Mouse (Mus musculus) midbrain, embryonic 15.5 days (tissue): ENCODE measurements at regions not wholly inside any gene's neighbourhood (a gene's known extent, or its start where the extent isn't known, plus 50 kb on each side); places are given as distances from the start of the nearest gene placed in this dataset.
A peak's percentile ranks its signal among the peaks of the same experiment; 100 is the strongest.

Source experiments
- ATAC-seq: fragments of 200-750 bp; cut with Nextera tagmentation; replicated peaks from 2 replicates; pipeline ENCODE4 v1.8.0; 2017; ENCODE audit warnings: moderate TSS enrichment
- H3K27ac ChIP-seq: fragments of 300-500 bp; sonication (generic); 2 replicates; pipeline ENCODE4 v1.5.1; 2015; ENCODE audit warnings: mild to moderate bottlenecking, inconsistent platforms
- H3K27me3 ChIP-seq: fragments of 300-500 bp; sonication (generic); replicated peaks from 2 replicates; pipeline ENCODE4 v1.6.1; 2015; ENCODE audit warnings: inconsistent platforms
- H3K36me3 ChIP-seq: fragments of 300-500 bp; sonication (generic); replicated peaks from 2 replicates; pipeline ENCODE4 v1.6.1; 2015; ENCODE audit warnings: inconsistent platforms
- H3K4me1 ChIP-seq: fragments of 300-500 bp; sonication (generic); 2 replicates; pipeline ENCODE4 v1.6.1; 2015; ENCODE audit warnings: inconsistent platforms
- H3K4me2 ChIP-seq: fragments of 300-500 bp; sonication (generic); 2 replicates; pipeline ENCODE4 v1.6.1; 2015; ENCODE audit warnings: inconsistent platforms, mild to moderate bottlenecking, moderate library complexity
- H3K4me3 ChIP-seq: fragments of 300-500 bp; sonication (generic); 2 replicates; pipeline ENCODE4 v1.5.1; 2015; ENCODE audit warnings: mild to moderate bottlenecking, inconsistent platforms
- H3K9ac ChIP-seq: fragments of 300-500 bp; sonication (generic); 2 replicates; pipeline ENCODE4 v1.6.1; 2015; ENCODE audit warnings: mild to moderate bottlenecking, inconsistent platforms
- H3K9me3 ChIP-seq: fragments of 300-500 bp; sonication (generic); 2 replicates; pipeline ENCODE4 v1.6.1; 2016; ENCODE audit warnings: inconsistent platforms
- WGBS: fragments of 180-500 bp; shearing (Covaris S2); methylation state at CpG from one replicate; pipeline ENCODE4 v1.1.7; 2015; ENCODE audit warnings: mixed read lengths; 5-methylcytosine and 5-hydroxymethylcytosine counted together

- H3K4me1 ChIP-seq = peaks cover 13% of the 10 kb centered on the region
- no peaks in the 10 kb centered on the region for H3K36me3 ChIP-seq
- no peak for ATAC-seq
- WGBS = 30% methylated on average over 4 of the region's 4 CpGs
- H3K27ac ChIP-seq = no peak overlapping the region
- no peak overlapping the region for H3K4me3 ChIP-seq
- no peaks in the 10 kb centered on the region for H3K9me3 ChIP-seq
- no peak overlapping the region for H3K9ac ChIP-seq
- H3K4me2 ChIP-seq = 0 out of 2 replicates have a peak overlapping the region, but pooled peaks have one; percentile 1
- H3K27me3 ChIP-seq = peaks cover 10% of the 10 kb centered on the region; the same call in 1 of the 2 replicates
Measured at GRCm38 (mm10) chr2:72619446-72619845, 143.5 kb downstream of the Cdca7 start.

GRCm38 (mm10) chr2:72620182-72620652, 144.3 kb downstream of the Cdca7 start:
- H3K36me3 ChIP-seq = no peaks in the 10 kb centered on the region
- no peak for ATAC-seq
- H3K27ac ChIP-seq = no peak overlapping the region
- peaks cover 10% of the 10 kb centered on the region; the same call in 1 of the 2 replicates for H3K27me3 ChIP-seq
- peaks cover 13% of the 10 kb centered on the region for H3K4me1 ChIP-seq
- peak overlapping the region; percentile 11; the same call in 1 of the 2 replicates for H3K4me3 ChIP-seq
- 0% methylated on average over 9 of the region's 9 CpGs for WGBS
- H3K9me3 ChIP-seq = no peaks in the 10 kb centered on the region
- no peak overlapping the region for H3K9ac ChIP-seq
- peak overlapping the region; percentile 30 for H3K4me2 ChIP-seq

- no peak overlapping the region for H3K27ac ChIP-seq
- H3K9ac ChIP-seq = no peak overlapping the region
- H3K4me3 ChIP-seq = no peak overlapping the region
- no peak overlapping the region for H3K4me2 ChIP-seq
- WGBS = 44% methylated on average over 3 of the region's 3 CpGs
- peaks cover 14% of the 10 kb centered on the region; the same call in 1 of the 2 replicates for H3K4me1 ChIP-seq
- H3K27me3 ChIP-seq = 0 out of 2 replicates have a peak, but pooled peaks cover 3% of the 10 kb centered on the region
- no peaks in the 10 kb centered on the region for H3K36me3 ChIP-seq
- ATAC-seq = no peak
- H3K9me3 ChIP-seq = no peaks in the 10 kb centered on the region
Measured at GRCm38 (mm10) chr2:72627915-72628314, 152.0 kb downstream of the Cdca7 start.

- Histone ChIP-seq H3K36me3 (no peaks in the 10 kb centered on the region), H3K4me1 (peaks cover 14% of the 10 kb centered on the region; the same call in 1 of the 2 replicates), H3K4me3 (no peak overlapping the region), H3K9me3 (no peaks in the 10 kb centered on the region), H3K27me3 (0 out of 2 replicates have a peak, but pooled peaks cover 3% of the 10 kb centered on the region), H3K4me2 (no peak overlapping the region), H3K27ac (no peak overlapping the region), H3K9ac (no peak overlapping the region)
- ATAC-seq = no peak
- 42% methylated on average over 16 of the region's 16 CpGs for WGBS
Measured at GRCm38 (mm10) chr2:72628626-72629470, 152.9 kb downstream of the Cdca7 start.

- ATAC-seq = no peak
- WGBS = 59% methylated on average over 14 of the region's 14 CpGs
- no peak overlapping the region for H3K27ac ChIP-seq
Measured at GRCm38 (mm10) chr2:72629691-72630461, 153.9 kb downstream of the Cdca7 start.

GRCm38 (mm10) chr2:72637881-72638620, 162.1 kb downstream of the Cdca7 start:
- 40% methylated on average over 9 of the region's 9 CpGs for WGBS
- no peaks in the 10 kb centered on the region for H3K9me3 ChIP-seq
- no peak overlapping the region for H3K9ac ChIP-seq
- no peak overlapping the region for H3K4me3 ChIP-seq
- 0 out of 2 replicates have a peak, but pooled peaks cover 4% of the 10 kb centered on the region for H3K27me3 ChIP-seq
- H3K36me3 ChIP-seq = no peaks in the 10 kb centered on the region
- H3K27ac ChIP-seq = no peak overlapping the region
- no peak overlapping the region for H3K4me2 ChIP-seq
- no peak for ATAC-seq
- peaks cover 11% of the 10 kb centered on the region for H3K4me1 ChIP-seq

More at GRCm38 (mm10) chr2:72629691-72630461, 153.9 kb downstream of the Cdca7 start:
- Histone ChIP-seq H3K4me3 (no peak overlapping the region), H3K27me3 (0 out of 2 replicates have a peak, but pooled peaks cover 3% of the 10 kb centered on the region), H3K4me1 (peaks cover 14% of the 10 kb centered on the region; the same call in 1 of the 2 replicates), H3K4me2 (no peak overlapping the region), H3K36me3 (no peaks in the 10 kb centered on the region), H3K9ac (no peak overlapping the region), H3K9me3 (no peaks in the 10 kb centered on the region)

- no peaks in the 10 kb centered on the region for H3K36me3 ChIP-seq
- H3K27me3 ChIP-seq = 0 out of 2 replicates have a peak, but pooled peaks cover 4% of the 10 kb centered on the region
- WGBS = 56% methylated on average over 4 of the region's 4 CpGs
- no peak overlapping the region for H3K9ac ChIP-seq
- no peak for ATAC-seq
- no peak overlapping the region for H3K4me2 ChIP-seq
- no peaks in the 10 kb centered on the region for H3K9me3 ChIP-seq
- H3K27ac ChIP-seq = no peak overlapping the region
- no peak overlapping the region for H3K4me3 ChIP-seq
- peaks cover 11% of the 10 kb centered on the region for H3K4me1 ChIP-seq
Measured at GRCm38 (mm10) chr2:72639022-72639421, 163.1 kb downstream of the Cdca7 start.

- no peaks in the 10 kb centered on the region for H3K27me3 ChIP-seq
- no peak for ATAC-seq
- no peaks in the 10 kb centered on the region for H3K9me3 ChIP-seq
- no peaks in the 10 kb centered on the region for H3K36me3 ChIP-seq
- H3K4me3 ChIP-seq = no peak overlapping the region
- H3K4me1 ChIP-seq = peaks cover 11% of the 10 kb centered on the region
- no peak overlapping the region for H3K4me2 ChIP-seq
- no peak overlapping the region for H3K27ac ChIP-seq
- H3K9ac ChIP-seq = no peak overlapping the region
Measured at GRCm38 (mm10) chr2:72641228-72641627, 165.3 kb downstream of the Cdca7 start.

- no peak overlapping the region for H3K27ac ChIP-seq
- ATAC-seq = no peak
- no peak overlapping the region for H3K9ac ChIP-seq
- no peaks in the 10 kb centered on the region for H3K36me3 ChIP-seq
- no peaks in the 10 kb centered on the region for H3K9me3 ChIP-seq
- H3K4me1 ChIP-seq = 0 out of 2 replicates have a peak, but pooled peaks cover 1% of the 10 kb centered on the region
- H3K27me3 ChIP-seq = no peaks in the 10 kb centered on the region
- H3K4me2 ChIP-seq = no peak overlapping the region
- H3K4me3 ChIP-seq = no peak overlapping the region
- WGBS = 88% methylated on average over 10 of the region's 10 CpGs
Measured at GRCm38 (mm10) chr2:72644151-72644843, 168.3 kb downstream of the Cdca7 start.

- H3K9ac ChIP-seq = no peak overlapping the region
- no peaks in the 10 kb centered on the region; the same call in 1 of the 2 replicates for H3K27me3 ChIP-seq
- H3K36me3 ChIP-seq = no peaks in the 10 kb centered on the region
- no peak overlapping the region for H3K4me2 ChIP-seq
- no peaks in the 10 kb centered on the region for H3K4me1 ChIP-seq
- H3K9me3 ChIP-seq = no peaks in the 10 kb centered on the region
- no peak for ATAC-seq
- 69% methylated on average over 5 of the region's 5 CpGs for WGBS
- H3K4me3 ChIP-seq = no peak overlapping the region
- no peak overlapping the region for H3K27ac ChIP-seq
Measured at GRCm38 (mm10) chr2:72647642-72648041, 171.7 kb downstream of the Cdca7 start.

GRCm38 (mm10) chr2:72648294-72648693, 172.3 kb downstream of the Cdca7 start:
- Histone ChIP-seq H3K4me1 (no peaks in the 10 kb centered on the region), H3K4me3 (no peak overlapping the region), H3K9me3 (no peaks in the 10 kb centered on the region), H3K27ac (no peak overlapping the region), H3K27me3 (no peaks in the 10 kb centered on the region; the same call in 1 of the 2 replicates), H3K36me3 (no peaks in the 10 kb centered on the region), H3K4me2 (no peak overlapping the region), H3K9ac (no peak overlapping the region)
- 53% methylated on average over 5 of the region's 5 CpGs for WGBS
- ATAC-seq = no peak
